Mouse (Mus musculus): ENCODE data around the gene Fcna.

The Fcna gene

GRCm38 (mm10) chr2:25607761-25608622 lies 19.8 kb downstream of the Fcna start, which contains the start of gene Rabl6:
Gene Rabl6 (minus strand): TSS chr2:25608521.
- DNase-seq, result peak; percentile 85

DNA sequence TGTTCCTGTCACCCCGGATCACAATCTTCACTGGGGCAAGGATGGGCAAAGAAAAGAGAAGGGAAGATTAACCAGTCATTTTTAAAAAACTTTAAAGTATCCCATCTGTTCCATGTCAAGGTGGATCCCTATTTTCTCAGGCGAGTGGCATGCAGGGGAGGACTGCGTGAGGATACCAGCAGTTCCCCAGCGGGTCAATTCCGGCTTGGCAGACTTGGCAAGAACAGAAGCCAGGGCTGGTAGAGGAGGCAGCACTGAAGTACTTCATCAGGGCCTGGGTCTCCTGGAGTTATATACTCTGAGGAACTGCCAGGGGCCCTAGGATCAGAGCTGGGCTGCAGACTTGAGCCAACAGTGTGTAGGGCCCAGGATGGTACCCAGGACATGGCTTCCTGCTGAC lies 25.3 kb downstream of the Fcna start:
- no peak for DNase-seq

GRCm38 (mm10) chr2:25600037-25600436 lies 27.8 kb downstream of the Fcna start:
- DNase-seq, result no peak

GRCm38 (mm10) chr2:25598749-25599148 lies 29.1 kb downstream of the Fcna start:
- DNase-seq, result no peak

- DNase-seq, result no peak
These were observed 30.9 kb downstream of the Fcna start for GRCm38 (mm10) chr2:25596765-25597510.

DNA sequence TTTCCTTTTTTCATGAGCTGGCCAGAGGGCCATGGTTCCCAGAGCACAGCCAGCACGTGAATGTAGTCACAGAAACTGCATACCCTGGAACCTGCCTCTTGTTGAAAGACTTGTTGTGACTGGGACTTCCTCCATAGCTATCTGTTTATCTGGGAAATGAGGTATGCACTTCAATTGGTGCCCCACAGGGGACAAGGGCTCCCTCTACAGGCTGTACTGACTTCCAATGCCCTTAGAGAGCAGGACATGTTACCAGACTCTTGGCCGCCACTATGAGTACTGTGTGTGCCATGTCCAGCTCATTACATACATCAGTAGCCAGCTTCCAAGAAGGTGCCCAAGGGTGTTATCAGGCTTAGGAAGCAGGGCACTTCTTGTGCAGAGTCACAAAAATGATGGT lies 36.0 kb downstream of the Fcna start:
- no peak for DNase-seq

- no peak for DNase-seq
These were observed 39.5 kb downstream of the Fcna start for GRCm38 (mm10) chr2:25588227-25588907.

GRCm38 (mm10) chr2:25587290-25587689 lies 40.5 kb downstream of the Fcna start:
- DNase-seq, result no peak

GRCm38 (mm10) chr2:25585601-25586000 lies 42.2 kb downstream of the Fcna start:
- DNase-seq, result no peak

GRCm38 (mm10) chr2:25584856-25585255 lies 43.0 kb downstream of the Fcna start:
- DNase-seq, result no peak

GRCm38 (mm10) chr2:25584152-25584551 lies 43.7 kb downstream of the Fcna start:
- no peak for DNase-seq

DNA sequence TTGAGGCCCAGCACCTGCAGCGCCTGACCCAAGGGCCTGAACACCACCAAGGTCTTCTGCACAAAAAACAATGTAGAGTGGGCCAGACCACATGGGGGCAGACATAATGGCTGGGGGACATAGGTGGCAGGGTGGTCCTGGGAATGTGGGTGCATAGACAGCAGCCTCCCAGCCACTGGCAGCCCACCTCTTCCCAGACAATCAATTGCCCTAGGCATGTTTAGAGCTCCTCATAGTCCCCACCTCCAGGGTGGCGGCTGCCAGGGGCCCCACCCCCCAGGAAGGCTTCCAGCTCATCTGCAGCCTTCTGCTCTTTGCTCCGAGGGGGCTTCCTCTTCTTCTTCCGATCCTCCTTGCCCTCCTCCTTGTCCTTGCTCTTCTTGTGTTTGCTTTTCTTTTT lies 44.3 kb downstream of the Fcna start:
- DNase-seq, result no peak

DNA sequence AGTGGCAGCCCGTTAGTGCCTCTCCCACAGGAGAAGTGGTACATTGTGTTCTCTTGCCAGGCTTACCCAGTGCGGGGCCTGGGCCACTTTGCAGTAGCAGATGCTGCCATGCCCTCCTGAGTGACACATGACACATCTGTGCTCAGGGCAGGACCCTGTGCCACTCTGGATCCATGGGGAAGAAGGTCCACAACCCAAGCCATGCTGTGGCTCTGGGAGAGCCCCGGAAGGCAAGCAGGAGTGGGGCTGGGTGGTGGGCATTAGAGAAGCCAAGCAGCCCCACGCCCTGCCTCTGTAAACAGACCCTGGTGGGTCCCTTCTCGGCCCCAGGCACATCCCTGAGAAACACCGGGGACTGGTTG lies 44.7 kb downstream of the Fcna start:
- no peak for DNase-seq

DNA sequence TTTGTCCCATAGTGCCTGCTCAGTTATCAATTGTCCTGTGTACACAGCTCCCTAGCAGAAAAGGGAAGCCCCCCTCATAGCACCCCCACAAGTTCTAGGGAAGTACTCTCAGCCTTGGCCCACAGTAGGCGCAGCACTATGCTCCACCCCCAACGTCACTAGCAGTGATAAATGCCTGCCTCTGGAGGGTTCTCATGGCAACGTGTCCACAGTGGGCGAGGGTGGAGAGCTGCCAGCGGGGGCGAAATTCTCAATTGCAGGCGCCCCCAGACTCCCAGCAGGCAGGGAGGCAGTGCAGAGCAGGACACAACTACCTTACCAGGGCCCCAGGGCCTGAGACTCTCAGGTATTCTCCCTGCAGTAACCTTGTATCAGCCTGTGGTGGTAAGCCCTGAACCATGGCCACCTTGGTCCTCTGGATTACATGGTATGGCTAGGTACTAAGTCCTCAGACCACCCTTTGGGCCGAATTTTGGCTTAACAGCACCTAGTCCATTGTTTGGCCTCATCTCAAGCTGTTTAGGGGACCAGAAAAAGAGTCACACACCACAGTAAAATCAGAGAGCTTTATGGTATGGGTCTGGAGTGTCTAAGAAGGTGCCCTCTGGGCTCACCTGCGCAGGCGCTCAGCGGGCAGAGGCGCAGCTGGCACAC lies 45.2 kb downstream of the Fcna start:
- DNase-seq, result no peak

- no peak for DNase-seq
These were observed 45.9 kb downstream of the Fcna start for GRCm38 (mm10) chr2:25581901-25582301.

- DNase-seq, result no peak
These were observed 46.5 kb downstream of the Fcna start, which contains the start of gene Ajm1 for GRCm38 (mm10) chr2:25581294-25581864. Gene Ajm1 (minus strand): TSS chr2:25581757.

DNA sequence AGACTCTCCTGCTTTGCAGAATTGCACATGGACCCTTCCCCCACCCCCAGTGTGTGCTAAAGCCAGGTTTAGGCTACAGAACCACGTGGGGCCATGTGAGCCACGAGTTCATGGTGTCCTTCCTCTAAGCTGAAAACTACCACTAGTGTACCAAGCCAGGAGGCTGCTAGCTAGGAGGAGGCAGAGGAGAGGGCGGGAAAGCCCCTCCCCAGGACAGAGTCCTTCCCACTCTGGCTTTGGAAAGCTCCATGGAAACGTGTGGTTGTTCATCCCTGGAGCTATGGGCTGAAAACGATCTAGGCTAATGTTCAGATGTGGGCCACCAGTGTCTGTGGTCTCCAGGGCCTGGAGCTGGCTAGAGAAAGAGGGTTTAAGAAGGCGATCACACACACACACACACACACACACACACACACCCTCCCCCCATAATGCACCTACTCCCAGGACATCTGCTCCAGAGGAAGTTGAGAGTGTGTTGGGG lies 47.2 kb downstream of the Fcna start:
- no peak for DNase-seq

- DNase-seq, result no peak
These were observed 47.9 kb downstream of the Fcna start for GRCm38 (mm10) chr2:25579737-25580460.

DNA sequence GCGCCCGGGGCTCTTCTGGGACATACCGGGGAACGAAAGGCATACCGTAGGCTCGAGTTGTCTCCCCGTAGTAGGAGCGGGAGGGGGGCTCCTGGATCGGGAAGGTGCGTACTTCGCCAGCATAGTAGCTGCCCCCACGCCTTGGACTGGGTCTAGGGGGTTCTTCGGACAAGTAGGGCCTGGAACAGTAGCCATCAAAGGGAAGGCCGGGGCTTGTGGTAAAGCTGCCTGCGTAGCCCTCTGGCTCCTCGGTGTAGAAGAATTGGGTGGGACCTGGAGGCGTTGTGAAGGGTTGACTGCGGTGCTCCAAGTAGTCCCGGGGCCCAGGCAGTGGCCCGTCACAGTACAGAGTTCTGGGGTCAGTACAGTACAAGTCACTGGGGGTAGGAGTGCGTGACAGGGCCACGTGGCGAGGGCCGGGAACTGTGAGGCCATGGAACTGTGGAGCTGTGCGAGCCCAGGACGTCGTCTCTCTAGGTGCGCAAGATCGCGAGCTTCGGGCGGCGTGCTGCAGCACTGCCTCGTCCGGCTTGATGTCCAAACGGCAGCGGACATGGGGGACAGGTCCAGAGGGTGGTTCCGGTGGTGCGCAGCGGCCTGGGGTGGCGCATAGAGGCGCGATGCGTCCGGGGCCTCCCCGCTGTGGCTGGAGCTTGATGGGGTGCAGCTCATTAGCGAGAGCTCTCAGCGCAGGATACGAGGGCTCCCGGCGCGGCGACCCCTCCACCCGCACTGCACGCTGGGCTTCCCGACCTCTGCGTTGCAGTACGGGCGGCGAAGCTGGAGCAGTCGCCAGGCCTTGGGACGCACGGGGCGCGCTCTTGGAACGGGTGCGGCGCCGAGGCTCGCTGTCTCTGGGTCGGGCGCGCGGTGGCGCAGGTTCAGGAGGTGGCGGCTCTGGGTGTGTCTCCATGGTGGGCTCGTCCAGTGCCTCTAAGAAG lies 48.8 kb downstream of the Fcna start:
- no peak for DNase-seq

- no peak for DNase-seq
These were observed 49.7 kb downstream of the Fcna start for GRCm38 (mm10) chr2:25577951-25578795.

Data from kidney, adult 11 months (tissue).